ENCODE assay signal across 8 mouse cellular contexts in the genomic region with DNA sequence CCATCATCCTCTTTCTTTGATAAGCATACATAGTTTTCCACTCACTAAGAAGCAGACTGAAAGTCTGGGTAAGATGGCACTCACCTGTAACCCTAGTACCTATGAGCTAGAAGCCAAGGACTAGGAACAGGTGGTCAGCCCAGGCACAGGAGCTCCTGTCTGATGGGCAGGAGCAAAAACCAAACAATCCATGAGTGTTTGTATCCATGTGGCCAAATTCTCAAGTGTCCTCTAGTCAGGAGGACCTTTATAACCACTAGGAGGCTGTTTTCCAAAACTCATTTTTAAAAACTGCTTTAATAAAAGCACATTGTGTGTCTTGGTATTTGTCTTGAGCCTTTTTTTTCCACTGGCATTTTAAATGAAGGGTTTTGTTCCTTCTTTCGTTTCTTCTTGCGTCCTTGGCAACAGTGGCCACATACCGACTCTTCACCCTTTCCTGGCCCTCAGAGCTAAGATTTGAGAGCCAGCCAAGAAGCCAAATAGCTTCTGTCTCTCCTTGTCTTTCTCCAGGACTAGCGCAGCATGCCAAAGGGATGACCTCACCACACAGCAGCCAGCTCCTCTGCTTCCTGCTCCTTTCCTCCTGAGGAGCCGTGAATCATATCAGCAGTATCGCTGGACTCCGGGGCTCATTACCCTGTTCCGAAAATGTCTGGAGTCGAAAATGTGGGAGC. TPM values are rescaled to one million over a fixed set of nuclear protein-coding genes. Genes with fewer than 3 reads are reported as not detected.
DNase-seq lines count a peak whose midpoint lies in the region; ATAC-seq lines count a peak whose summit lies in the region.

No protein-coding gene starts in this region.

- H3K27ac ChIP-seq in hindbrain, embryonic 10.5 days: peak overlapping the region; percentile 60
- H3K27ac ChIP-seq in stomach, embryonic 15.5 days: peak overlapping the region; percentile 82

- H3K9me3 ChIP-seq in hindbrain, embryonic 10.5 days: peaks cover 6% of the 10 kb centered on the region; the same call in 1 of the 2 replicates
- no peaks in the 10 kb centered on the region for H3K9me3 ChIP-seq in stomach, embryonic 15.5 days

- H3K4me2 ChIP-seq in stomach, embryonic 15.5 days: peak overlapping the region; percentile 52

- H3K4me1 ChIP-seq in hindbrain, embryonic 10.5 days (replicated peaks): peaks cover 22% of the 10 kb centered on the region
- peaks cover 12% of the 10 kb centered on the region for H3K4me1 ChIP-seq in stomach, embryonic 15.5 days

- no peaks in the 10 kb centered on the region for H3K36me3 ChIP-seq in hindbrain, embryonic 10.5 days
- H3K36me3 ChIP-seq in stomach, embryonic 15.5 days: no peaks in the 10 kb centered on the region

- H3K4me3 ChIP-seq in hindbrain, embryonic 10.5 days: no peak overlapping the region
- H3K4me3 ChIP-seq in stomach, embryonic 15.5 days (replicated peaks): peak overlapping the region; percentile 23; the same call in 1 of the 2 replicates

- ATAC-seq in stomach, embryonic 15.5 days (ENCODE audit: insufficient read depth, low FRiP score, low read depth): peak; percentile 81; the same call in 1 of the 2 replicates

- DNase-seq in R1 (ENCODE audit: low read depth, low spot score): peak; percentile 6
- peak; percentile 66 for DNase-seq in cerebellum, adult 11-12 months
- DNase-seq in frontal cortex, postnatal 36 days (ENCODE audit: low spot score in 2 of 2): peak; percentile 22 to 26
- peak; percentile 54 for DNase-seq in hindbrain, embryonic 10.5 days (ENCODE audit: low spot score)
- peak; percentile 23 to 29 for DNase-seq in layer of hippocampus, postnatal 10 days (ENCODE audit: low spot score in 2 of 2)
- DNase-seq in lung, postnatal 14 days: peak; percentile 84
- DNase-seq in B cell, adult 2 months: no peak

- no peaks in the 10 kb centered on the region for H3K27me3 ChIP-seq in hindbrain, embryonic 10.5 days (ENCODE audit: insufficient read depth, poor library complexity, severe bottlenecking)
- H3K27me3 ChIP-seq in stomach, embryonic 15.5 days (replicated peaks): no peaks in the 10 kb centered on the region

- WGBS in hindbrain, embryonic 10.5 days: 58% methylated on average over 9 of the region's 9 CpGs
- 9% methylated on average over 9 of the region's 9 CpGs for WGBS in stomach, embryonic 15.5 days

- H3K9ac ChIP-seq in stomach, embryonic 15.5 days: no peak overlapping the region; the same call in 1 of the 2 replicates

RNA-seq across cellular contexts. Expression of gene Fam50b, which starts 8.7 kb away (rescaled TPM):
- 0.12 TPM in 1 of 2 replicates, not detected in the other for polyA plus RNA-seq in hindbrain, embryonic 10.5 days (2016; fragmentation: Nextera tagmentation; extraction: Ambion mirVana)
- not detected for total RNA-seq in layer of hippocampus, postnatal 10 days (2021)
- polyA plus RNA-seq in stomach, embryonic 15.5 days (2015; fragmentation: Nextera tagmentation; extraction: Ambion mirVana): not detected in 2 replicates

Comparison
In these comparisons a context has a peak if more than half of its experiments do, and no peak if none do; other contexts are left out.
1. DNase-seq: peak in R1 (single experiment), cerebellum, adult 11-12 months (single experiment), frontal cortex, postnatal 36 days (2 of 2), hindbrain, embryonic 10.5 days (single experiment), layer of hippocampus, postnatal 10 days (2 of 2) and lung, postnatal 14 days (single experiment); none in B cell, adult 2 months (0 of 2).